Mouse (Mus musculus): ENCODE measurements around the gene Trpm6. TPM values are rescaled to one million over a fixed set of nuclear protein-coding genes. Genes with fewer than 3 reads are reported as not detected.
"Not testable (repeated sequence)": the region's sequence is repeated elsewhere in the genome, so short reads cannot be mapped to it uniquely, and the experiment has no call there.

Trpm6 gene
- polyA plus RNA-seq (2015; fragmentation: Nextera tagmentation; extraction: Ambion mirVana) = 0.10 and 0.19 TPM in 2 replicates

- H3K4me1 ChIP-seq = peaks cover 7% of the 10 kb centered on the region; the same call in 1 of the 2 replicates
- no peaks in the 10 kb centered on the region for H3K9me3 ChIP-seq (replicated peaks)
- peak; percentile 45 for ATAC-seq
- WGBS = 6% methylated on average over 41 of the region's 41 CpGs
- no peak within 1 kb of the TSS for H3K27ac ChIP-seq
- H3K4me3 ChIP-seq = peak within 1 kb of the TSS; percentile 39
- peak within 1 kb of the TSS; percentile 30; the same call in 1 of the 2 replicates for H3K9ac ChIP-seq
- H3K27me3 ChIP-seq = peaks cover 16% of the 10 kb centered on the region; the same call in 1 of the 2 replicates
- H3K4me2 ChIP-seq = peak within 1 kb of the TSS; percentile 65
- H3K36me3 ChIP-seq (ENCODE audit: poor library complexity, severe bottlenecking) = no peaks in the 10 kb centered on the region
Observed at GRCm38 (mm10) chr19:18749598-18750339, at the start of gene Trpm6. TSS of gene Trpm6 (plus strand) at chr19:18749983.

DNA sequence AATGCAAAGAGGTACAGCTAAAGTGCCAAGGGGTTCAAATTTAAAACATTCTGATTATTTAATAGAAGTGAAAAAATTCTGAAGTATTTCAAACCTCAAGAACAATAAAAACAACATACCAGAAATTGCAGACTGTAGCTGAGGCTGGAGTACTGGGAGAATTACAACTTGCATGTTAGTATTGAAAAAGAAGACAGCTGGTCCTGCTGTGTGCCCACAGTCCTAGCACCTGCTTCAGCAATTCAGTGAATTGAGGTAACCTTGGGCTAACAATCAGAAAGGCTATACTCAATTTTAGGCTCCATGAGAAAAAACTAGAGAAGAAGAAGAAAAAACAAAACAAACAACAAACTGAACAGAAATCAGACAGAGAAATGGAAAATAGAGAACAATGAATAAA, 41.7 kb upstream of the Trpm6 start:
- H3K9ac ChIP-seq = no peak overlapping the region
- ATAC-seq = no peak
- no peak overlapping the region for H3K4me3 ChIP-seq
- H3K9me3 ChIP-seq (replicated peaks) = no peaks in the 10 kb centered on the region
- H3K4me2 ChIP-seq = no peak overlapping the region
- H3K4me1 ChIP-seq = no peaks in the 10 kb centered on the region
- H3K27ac ChIP-seq = no peak overlapping the region
- H3K27me3 ChIP-seq = no peaks in the 10 kb centered on the region
- no peaks in the 10 kb centered on the region for H3K36me3 ChIP-seq (ENCODE audit: poor library complexity, severe bottlenecking)

DNA sequence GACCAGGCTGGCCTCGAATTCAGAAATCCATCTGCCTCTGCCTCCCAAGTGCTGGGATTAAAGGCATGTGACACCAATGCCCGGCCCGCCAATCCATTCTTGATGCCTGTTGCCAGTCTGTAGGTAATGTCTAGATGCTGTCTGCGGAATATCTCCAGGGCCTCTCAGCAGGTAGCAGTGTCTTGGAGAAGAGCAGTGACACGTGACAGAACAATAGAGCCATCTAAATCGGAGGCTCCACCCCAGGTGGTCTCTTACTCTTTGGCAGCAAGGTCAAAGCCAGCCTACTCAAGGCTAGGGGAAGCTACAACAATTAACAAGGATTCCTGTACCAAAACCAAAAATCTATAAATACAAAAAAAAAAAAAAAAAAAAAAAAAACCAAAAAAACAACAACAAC, 38.9 kb upstream of the Trpm6 start:
- Histone ChIP-seq H3K9me3 (replicated peaks) (no peaks in the 10 kb centered on the region), H3K9ac (no peak overlapping the region), H3K27ac (no peak overlapping the region), H3K4me1 (peaks cover 24% of the 10 kb centered on the region), H3K27me3 (no peaks in the 10 kb centered on the region), H3K36me3 (ENCODE audit: poor library complexity, severe bottlenecking) (no peaks in the 10 kb centered on the region), H3K4me3 (no peak overlapping the region), H3K4me2 (no peak overlapping the region)
- WGBS = 48% methylated on average over 6 of the region's 6 CpGs
- ATAC-seq = no peak

DNA sequence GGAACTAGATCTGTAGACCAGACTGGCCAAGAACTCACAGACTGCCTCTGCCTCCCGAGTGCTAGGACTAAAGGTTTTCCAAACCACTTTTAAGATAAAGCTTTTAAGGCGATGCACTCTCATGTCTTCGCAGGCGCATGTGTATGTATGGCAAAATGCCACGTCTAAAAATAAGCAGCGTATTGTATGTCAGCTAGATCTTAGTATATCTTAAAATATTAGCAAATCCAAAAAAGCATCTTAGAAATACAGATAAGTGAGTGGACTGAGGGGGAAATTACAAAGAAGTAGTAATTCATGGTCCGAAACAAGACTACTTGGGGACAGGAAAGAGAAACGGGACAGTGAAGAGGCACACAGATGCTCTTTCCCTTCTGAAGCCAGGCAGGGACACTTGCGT, 38.2 kb upstream of the Trpm6 start:
- WGBS = 94% methylated on average over 9 of the region's 9 CpGs
- Histone ChIP-seq H3K27me3 (no peaks in the 10 kb centered on the region), H3K4me2 (no peak overlapping the region), H3K4me3 (no peak overlapping the region), H3K9ac (no peak overlapping the region), H3K9me3 (replicated peaks) (no peaks in the 10 kb centered on the region), H3K27ac (no peak overlapping the region), H3K36me3 (ENCODE audit: poor library complexity, severe bottlenecking) (no peaks in the 10 kb centered on the region), H3K4me1 (peaks cover 27% of the 10 kb centered on the region)
- no peak for ATAC-seq

DNA sequence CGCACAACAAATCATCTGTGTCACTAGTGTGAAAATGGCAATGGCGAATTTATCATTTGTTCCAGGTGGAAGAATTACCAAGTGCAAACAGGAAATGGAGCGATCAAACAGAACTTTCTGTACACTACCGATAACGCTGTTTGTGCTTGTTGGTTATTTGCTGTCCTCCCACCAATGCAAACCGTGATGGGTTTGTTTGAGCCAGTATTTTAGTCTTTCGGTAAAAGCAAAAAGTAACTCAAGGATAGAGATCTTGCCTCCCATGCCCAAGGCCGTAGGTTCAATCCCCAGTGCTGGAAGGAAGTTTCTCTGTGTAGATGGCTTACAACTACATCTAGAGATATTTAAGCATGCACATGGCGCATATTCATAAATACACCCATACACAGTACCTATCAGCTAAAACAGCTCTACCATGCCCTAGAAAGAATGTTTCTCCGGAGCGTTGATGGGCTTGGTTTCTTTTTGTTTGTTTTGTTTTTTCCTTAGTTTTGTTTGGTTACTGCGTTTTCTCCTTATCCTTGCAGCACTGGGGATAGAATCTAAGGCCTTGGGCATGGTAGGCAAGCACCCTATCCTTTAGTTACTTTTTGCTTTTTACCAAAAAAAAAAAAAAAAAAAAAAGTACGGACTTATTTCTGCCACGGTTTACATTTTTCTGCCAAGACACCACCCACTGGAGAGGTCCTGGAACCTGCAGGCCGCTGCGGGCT, 37.5 kb upstream of the Trpm6 start:
- Histone ChIP-seq H3K9me3 (replicated peaks) (no peaks in the 10 kb centered on the region), H3K36me3 (ENCODE audit: poor library complexity, severe bottlenecking) (no peaks in the 10 kb centered on the region; the same call in 1 of the 2 replicates), H3K4me2 (peak overlapping the region; percentile 87), H3K4me3 (peak overlapping the region; percentile 93), H3K27me3 (no peaks in the 10 kb centered on the region), H3K27ac (peak overlapping the region; percentile 95), H3K9ac (peak overlapping the region; percentile 91), H3K4me1 (peaks cover 27% of the 10 kb centered on the region)
- 57% methylated on average over 16 of the region's 16 CpGs for WGBS
- no peak for ATAC-seq

DNA sequence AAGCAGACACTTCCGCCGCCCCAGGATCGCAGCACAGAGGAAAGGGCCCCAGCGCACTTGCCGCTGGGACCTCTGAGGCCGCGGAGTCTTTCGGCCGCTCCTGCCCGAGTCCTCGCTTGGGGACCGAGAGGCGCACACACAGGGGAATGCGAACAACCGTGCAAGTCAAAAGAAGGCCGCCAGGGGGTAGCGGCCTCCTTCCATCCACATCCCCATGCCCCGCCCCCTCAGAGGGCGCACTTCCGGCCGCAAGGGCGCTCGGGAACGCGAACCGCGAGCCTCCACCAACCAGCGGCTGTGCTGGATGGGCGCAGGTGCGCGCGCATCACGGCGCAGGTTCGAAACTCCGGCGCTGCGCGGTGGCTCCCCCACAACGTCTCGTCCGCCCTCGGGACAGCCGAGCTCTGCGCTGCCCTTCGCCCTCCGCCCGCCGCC, 36.9 kb upstream of the Trpm6 start, which contains the start of gene D030056L22Rik:
D030056L22Rik (plus strand) TSS at position 328 of the 435 bp plus-strand sequence.
- H3K4me3 ChIP-seq = peak within 1 kb of the TSS; percentile 93
- H3K27ac ChIP-seq = peak within 1 kb of the TSS; percentile 95
- peaks cover 27% of the 10 kb centered on the region for H3K4me1 ChIP-seq
- H3K4me2 ChIP-seq = peak within 1 kb of the TSS; percentile 87
- no peaks in the 10 kb centered on the region for H3K9me3 ChIP-seq (replicated peaks)
- ATAC-seq = peak; percentile 99
- H3K36me3 ChIP-seq (ENCODE audit: poor library complexity, severe bottlenecking) = no peaks in the 10 kb centered on the region; the same call in 1 of the 2 replicates
- whole genome bisulfite sequencing = 0% methylated on average over 49 of the region's 49 CpGs
- H3K9ac ChIP-seq = peak within 1 kb of the TSS; percentile 91
- no peaks in the 10 kb centered on the region for H3K27me3 ChIP-seq

GRCm38 (mm10) chr19:18713357-18713756, 36.4 kb upstream of the Trpm6 start:
- peak overlapping the region; percentile 87 for H3K4me2 ChIP-seq
- H3K36me3 ChIP-seq (ENCODE audit: poor library complexity, severe bottlenecking); H3K27me3 ChIP-seq; H3K9me3 ChIP-seq (replicated peaks): not testable (repeated sequence)
- under 1% methylated on average over 46 of the region's 46 CpGs for WGBS
- peak; percentile 74 for ATAC-seq
- peaks cover 27% of the 10 kb centered on the region for H3K4me1 ChIP-seq
- peak overlapping the region; percentile 95 for H3K27ac ChIP-seq
- H3K9ac ChIP-seq = peak overlapping the region; percentile 91
- peak overlapping the region; percentile 93 for H3K4me3 ChIP-seq

DNA sequence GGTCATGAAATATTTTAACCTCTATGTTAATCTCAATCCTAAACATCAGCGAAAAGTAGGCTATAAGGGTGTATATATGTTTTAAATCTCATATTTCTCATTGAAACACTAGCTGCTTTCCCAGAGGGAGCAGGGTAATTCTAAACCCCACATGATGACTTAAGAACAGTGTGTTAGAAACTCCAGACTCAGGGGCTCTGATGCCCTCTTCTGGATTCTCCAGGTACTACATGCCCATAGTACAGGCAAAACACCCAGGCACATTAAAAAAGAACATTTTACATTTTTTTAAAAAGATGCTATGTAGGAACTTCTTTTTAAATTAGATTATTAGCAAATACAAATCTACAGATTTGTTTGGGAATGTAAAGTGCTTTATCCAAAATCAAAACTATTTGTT, 33.4 kb upstream of the Trpm6 start:
- WGBS = 50% methylated on average over 1 of the region's 1 CpGs
- Histone ChIP-seq H3K27ac (no peak overlapping the region), H3K9ac (no peak overlapping the region), H3K4me3 (no peak overlapping the region), H3K9me3 (replicated peaks) (no peaks in the 10 kb centered on the region), H3K4me2 (no peak overlapping the region), H3K27me3 (no peaks in the 10 kb centered on the region), H3K4me1 (peaks cover 27% of the 10 kb centered on the region), H3K36me3 (ENCODE audit: poor library complexity, severe bottlenecking) (peaks cover 9% of the 10 kb centered on the region)
- no peak for ATAC-seq

- peaks cover 8% of the 10 kb centered on the region for H3K4me1 ChIP-seq
- no peaks in the 10 kb centered on the region for H3K9me3 ChIP-seq (replicated peaks)
- peaks cover 9% of the 10 kb centered on the region for H3K36me3 ChIP-seq (ENCODE audit: poor library complexity, severe bottlenecking)
- H3K4me2 ChIP-seq = no peak overlapping the region
- 91% methylated on average over 3 of the region's 3 CpGs for WGBS
- H3K27me3 ChIP-seq = no peaks in the 10 kb centered on the region
- no peak overlapping the region for H3K9ac ChIP-seq
- no peak for ATAC-seq
- no peak overlapping the region for H3K27ac ChIP-seq
- H3K4me3 ChIP-seq = no peak overlapping the region
Observed at GRCm38 (mm10) chr19:18720337-18720736, 29.4 kb upstream of the Trpm6 start.

DNA sequence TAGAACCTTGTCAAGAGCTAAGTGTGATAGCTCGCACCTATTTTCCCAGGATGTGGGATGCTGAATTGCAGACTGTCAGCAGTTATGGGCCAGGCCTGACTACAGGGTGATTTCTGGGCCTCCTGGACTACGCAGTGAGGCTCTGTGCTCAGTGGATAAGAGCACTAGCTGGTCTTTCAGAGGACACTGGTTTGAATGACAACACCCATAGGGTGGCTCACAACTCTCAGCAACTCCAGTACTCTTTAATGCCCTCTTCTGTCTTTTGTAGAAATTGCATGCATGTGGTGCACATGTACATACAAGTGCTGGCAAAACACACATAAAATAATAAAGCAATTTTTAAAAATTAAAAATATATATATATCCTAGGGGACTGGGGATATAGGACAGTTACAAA, 24.6 kb upstream of the Trpm6 start:
- no peak overlapping the region for H3K27ac ChIP-seq
- no peak overlapping the region for H3K4me3 ChIP-seq
- no peaks in the 10 kb centered on the region for H3K36me3 ChIP-seq (ENCODE audit: poor library complexity, severe bottlenecking)
- no peaks in the 10 kb centered on the region for H3K9me3 ChIP-seq (replicated peaks)
- ATAC-seq = no peak
- H3K9ac ChIP-seq = no peak overlapping the region
- 86% methylated on average over 2 of the region's 2 CpGs for WGBS
- H3K27me3 ChIP-seq = no peaks in the 10 kb centered on the region
- no peak overlapping the region for H3K4me2 ChIP-seq
- no peaks in the 10 kb centered on the region for H3K4me1 ChIP-seq

GRCm38 (mm10) chr19:18730255-18730654, 19.5 kb upstream of the Trpm6 start:
- H3K9ac ChIP-seq = no peak overlapping the region
- H3K27me3 ChIP-seq = no peaks in the 10 kb centered on the region
- no peak overlapping the region for H3K4me3 ChIP-seq
- H3K4me1 ChIP-seq = no peaks in the 10 kb centered on the region
- H3K9me3 ChIP-seq (replicated peaks) = no peaks in the 10 kb centered on the region
- no peak overlapping the region for H3K27ac ChIP-seq
- no peaks in the 10 kb centered on the region for H3K36me3 ChIP-seq (ENCODE audit: poor library complexity, severe bottlenecking)
- WGBS = 84% methylated on average over 7 of the region's 7 CpGs
- ATAC-seq = no peak
- no peak overlapping the region for H3K4me2 ChIP-seq

DNA sequence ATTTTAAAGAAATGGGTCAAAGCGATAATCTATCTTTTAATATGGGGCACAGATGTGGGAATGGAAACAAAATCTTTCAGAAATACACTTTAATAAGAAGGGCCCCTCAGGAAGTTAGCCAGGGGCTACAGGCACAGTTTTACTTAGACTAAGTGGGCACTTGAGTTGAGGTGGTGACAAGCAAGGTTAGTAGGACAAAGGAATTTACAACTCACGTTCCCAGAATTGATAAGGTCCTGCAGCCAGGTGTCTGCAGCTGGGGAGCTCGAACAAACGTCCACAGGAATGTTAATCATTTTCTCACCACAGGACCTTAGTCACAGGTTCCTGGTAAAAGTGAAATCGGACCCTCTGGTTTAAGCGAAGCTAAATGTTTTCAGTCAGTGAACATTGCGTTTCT, 18.7 kb upstream of the Trpm6 start:
- no peak overlapping the region for H3K27ac ChIP-seq

More for the DNA sequence above, 18.7 kb upstream of the Trpm6 start:
- 66% methylated on average over 7 of the region's 7 CpGs for WGBS
- no peak overlapping the region for H3K9ac ChIP-seq
- H3K4me1 ChIP-seq = no peaks in the 10 kb centered on the region
- H3K9me3 ChIP-seq (replicated peaks) = no peaks in the 10 kb centered on the region
- H3K36me3 ChIP-seq (ENCODE audit: poor library complexity, severe bottlenecking) = no peaks in the 10 kb centered on the region
- H3K4me3 ChIP-seq = no peak overlapping the region
- ATAC-seq = no peak
- H3K4me2 ChIP-seq = no peak overlapping the region
- no peaks in the 10 kb centered on the region for H3K27me3 ChIP-seq

Data from forebrain, embryonic 13.5 days (tissue).